Mouse (Mus musculus): ENCODE data around the gene Slk.
A peak's percentile ranks its signal among the peaks of the same experiment; 100 is the strongest.
"Not testable (repeated sequence)": the region's sequence is repeated elsewhere in the genome, so short reads cannot be mapped to it uniquely, and the experiment has no call there.

Gene Slk

DNA sequence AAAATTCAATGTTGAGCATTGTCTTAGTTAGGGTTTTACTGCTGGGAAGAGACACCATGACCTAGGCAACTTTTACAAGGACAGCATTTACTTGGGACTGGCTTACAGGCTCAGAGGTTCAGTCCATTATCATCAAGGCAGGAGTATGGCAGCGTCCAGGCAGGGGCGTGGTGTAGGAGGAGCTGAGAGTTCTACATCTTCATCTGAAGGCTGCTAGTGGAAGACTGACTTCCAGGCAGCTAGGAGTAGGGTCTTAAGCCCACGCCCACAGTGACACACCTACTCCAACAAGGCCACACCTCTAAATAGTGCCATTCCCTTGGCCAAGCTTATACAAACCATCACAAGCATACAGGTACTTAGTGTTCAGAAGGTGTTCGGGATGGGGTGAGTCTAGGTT is 7.5 kb upstream of the Slk start:
- DNase-seq (ENCODE audit: low spot score), result not testable (repeated sequence)

DNA sequence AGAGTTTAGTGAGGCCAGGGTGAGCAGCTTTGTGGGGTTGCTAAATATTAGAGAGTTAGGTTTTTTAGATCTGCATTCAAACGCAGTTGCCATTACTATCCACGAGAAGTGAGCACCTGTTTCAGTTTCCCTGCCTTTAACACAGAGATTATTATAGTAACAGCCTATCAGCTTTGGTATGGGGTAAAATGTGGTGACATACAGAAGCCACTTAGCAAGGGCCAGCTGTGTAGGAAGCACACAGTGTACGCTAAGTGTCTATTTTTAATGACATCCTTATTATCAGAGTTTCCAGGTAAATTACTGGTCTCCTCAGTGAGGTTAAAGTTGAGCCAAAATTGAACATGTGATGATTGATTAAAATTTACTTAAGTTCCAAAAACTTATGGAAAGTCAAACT is 5.8 kb upstream of the Slk start:
- DNase-seq (ENCODE audit: low spot score), result no peak

GRCm38 (mm10) chr19:47578581-47579224 is 775 bp upstream of the Slk start:
- no peak for DNase-seq (ENCODE audit: low spot score)

DNA sequence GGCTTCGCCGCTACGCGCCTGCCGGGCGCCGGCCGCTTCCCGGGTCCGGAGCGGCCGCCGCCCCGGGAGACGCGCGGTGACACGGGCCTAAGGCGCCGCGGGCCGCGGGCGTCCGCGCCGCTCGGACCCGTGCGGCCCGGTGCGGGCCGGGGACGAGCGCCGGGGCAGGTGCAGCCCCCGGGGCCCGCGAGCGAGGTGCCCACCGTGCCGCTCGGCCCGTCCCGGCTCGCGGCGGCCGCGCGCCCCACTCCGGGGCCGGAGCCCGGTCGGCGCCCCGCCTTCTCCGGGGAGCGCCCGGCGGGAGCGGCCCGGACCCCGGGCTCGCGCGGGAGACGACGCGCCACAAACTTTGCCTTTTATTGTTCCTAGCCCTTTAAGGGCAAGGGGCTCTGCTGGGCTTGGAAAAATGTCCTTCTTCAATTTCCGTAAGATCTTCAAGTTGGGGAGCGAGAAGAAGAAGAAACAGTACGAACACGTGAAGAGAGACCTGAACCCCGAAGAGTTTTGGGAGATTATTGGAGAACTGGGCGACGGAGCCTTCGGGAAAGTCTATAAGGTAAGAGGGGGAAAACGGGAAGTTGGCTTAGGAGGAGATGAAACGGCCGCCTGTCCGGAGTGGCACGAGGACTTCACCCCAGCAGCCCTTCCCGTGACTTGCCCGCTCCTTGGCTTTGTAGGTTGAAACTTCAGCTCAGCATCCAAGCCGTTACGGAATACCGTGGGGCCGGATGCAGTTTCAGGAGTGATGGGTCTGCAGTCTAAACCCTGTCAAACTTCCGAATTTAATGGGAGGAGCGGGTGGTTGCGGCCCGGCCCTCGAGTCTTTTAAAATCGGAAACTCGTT is 532 bp downstream of the Slk start:
- peak; percentile 9 for DNase-seq (ENCODE audit: low spot score)

- no peak for DNase-seq (ENCODE audit: low spot score)
Observed at GRCm38 (mm10) chr19:47585772-47586171, 6.3 kb downstream of the Slk start.

DNA sequence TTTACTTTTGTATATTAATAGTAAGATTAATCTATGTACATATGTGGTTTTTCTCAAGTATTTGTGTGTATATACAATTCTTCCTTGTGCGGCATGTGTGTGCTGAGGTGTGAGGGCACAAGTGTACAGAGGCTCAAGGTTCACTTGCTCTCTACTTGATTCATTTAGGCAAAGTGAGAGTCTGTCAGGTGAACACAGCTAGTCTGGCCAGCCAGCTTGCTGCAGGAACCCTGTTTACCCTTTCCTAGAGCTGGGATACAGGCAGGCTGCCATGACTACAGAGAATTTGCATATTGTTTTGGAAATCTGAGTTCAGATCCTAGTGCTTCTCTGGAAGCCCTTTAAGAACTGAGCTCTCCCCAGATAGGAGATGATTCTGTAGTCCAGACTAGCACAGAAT is 7.5 kb downstream of the Slk start:
- DNase-seq (ENCODE audit: low spot score), result no peak

DNA sequence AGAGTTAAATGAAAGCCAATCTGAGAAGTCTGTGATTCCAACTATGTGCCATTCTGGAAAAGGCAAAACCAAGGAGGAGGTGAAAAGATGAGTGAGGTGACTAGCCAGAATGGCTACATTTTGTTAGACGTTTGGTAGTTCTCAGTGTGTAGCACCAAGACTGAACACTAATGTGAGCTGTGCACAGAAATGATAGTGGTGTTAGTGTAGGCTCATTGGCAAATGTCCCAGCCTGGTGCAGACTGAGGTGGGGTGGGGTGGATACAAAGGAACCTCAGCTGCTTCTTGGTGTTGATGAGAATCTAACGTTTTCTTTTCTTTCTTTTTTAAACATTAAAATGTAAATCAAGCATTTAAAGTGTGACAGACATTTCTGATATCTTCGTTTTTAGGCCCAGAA is 29.0 kb downstream of the Slk start:
- no peak for DNase-seq (ENCODE audit: low spot score)

- no peak for DNase-seq (ENCODE audit: low spot score)
Observed at GRCm38 (mm10) chr19:47613442-47613841, 34.0 kb downstream of the Slk start.

DNA sequence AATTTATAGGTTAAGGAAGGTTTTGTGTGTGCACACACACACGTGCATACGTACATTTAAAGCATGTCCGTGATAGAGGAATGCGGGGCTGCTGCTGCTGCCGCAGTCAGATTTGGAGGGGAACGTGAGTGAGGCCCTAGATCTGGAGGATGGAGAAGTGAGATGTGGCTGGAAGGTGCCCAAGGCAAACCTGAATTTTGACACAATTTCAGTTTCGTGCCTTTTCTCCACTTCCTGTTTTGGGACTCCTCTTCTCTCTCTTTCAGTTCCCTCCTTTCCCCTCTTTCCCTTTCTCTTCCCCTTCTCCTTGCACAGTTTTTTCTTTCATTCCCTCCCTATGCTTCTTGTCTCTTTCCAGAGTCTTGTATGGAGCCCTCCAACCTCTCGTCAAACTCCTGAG is 42.0 kb downstream of the Slk start:
- DNase-seq (ENCODE audit: low spot score), result no peak

GRCm38 (mm10) chr19:47624940-47625711 is 45.6 kb downstream of the Slk start:
- DNase-seq (ENCODE audit: low spot score), result no peak

DNA sequence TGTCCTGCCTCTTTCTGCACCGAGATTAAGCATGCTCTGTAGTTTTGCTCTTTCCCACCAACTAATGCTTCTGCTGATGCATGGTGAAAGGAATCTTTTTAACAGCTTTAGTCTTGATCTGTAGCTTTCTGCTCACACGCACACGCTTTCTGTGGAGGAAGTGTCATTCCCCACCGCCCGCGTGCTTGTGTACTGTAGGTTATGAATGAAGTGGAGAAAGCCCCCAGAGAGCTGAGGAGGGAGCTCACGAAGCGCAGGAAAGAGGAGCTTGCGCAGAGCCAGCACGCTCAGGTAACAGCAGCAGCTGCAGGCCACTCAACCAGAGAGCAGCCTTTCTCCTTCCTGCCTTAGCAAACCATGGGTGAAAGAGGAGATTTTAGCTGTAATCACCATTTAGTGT is 48.0 kb downstream of the Slk start:
- no peak for DNase-seq (ENCODE audit: low spot score)

- DNase-seq (ENCODE audit: low spot score), result no peak
Observed at GRCm38 (mm10) chr19:47629068-47629467, 49.6 kb downstream of the Slk start.

DNA sequence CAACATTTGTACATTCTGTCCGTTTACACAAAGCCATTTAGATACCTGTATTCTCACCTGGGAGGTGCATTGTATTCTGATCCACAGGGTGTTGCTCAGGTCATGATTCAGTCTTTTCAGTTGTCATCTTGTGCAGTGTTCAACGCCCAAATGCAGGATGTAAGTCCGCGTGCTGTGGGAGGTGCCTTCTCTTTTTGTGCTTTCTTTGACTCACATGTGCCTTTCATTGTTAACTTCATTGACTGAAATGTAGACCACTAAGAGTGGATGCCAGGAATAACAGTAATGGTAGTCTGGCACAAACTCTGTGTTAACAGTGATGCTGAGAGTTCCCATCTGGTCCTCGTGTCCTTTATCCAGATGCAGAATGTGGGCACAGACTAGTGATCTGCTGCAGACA is 50.9 kb downstream of the Slk start:
- no peak for DNase-seq (ENCODE audit: low spot score)

GRCm38 (mm10) chr19:47631799-47632198 is 52.3 kb downstream of the Slk start:
- no peak for DNase-seq (ENCODE audit: low spot score)

DNA sequence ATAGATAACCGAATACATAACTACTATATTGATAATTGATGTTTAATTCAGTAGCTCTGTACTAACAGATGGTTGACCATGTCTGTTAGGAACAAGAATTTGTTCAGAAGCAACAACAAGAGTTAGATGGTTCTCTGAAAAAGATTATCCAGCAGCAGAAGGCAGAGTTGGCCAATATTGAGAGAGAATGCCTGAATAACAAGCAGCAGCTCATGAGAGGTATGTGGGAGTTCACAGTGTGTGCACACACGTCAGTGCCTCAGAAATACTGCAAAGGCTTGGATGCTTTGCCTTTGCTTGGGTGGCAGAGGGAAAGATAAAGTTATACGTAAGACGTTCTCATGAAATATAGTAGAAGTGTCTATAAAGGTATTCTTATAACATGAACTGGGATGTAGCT is 55.9 kb downstream of the Slk start:
- DNase-seq (ENCODE audit: low spot score), result no peak

GRCm38 (mm10) chr19:47643910-47644309 is 64.4 kb downstream of the Slk start:
- DNase-seq (ENCODE audit: low spot score), result no peak

GRCm38 (mm10) chr19:47645583-47645982 is 66.1 kb downstream of the Slk start:
- no peak for DNase-seq (ENCODE audit: low spot score)

- DNase-seq (ENCODE audit: low spot score), result no peak
Observed at GRCm38 (mm10) chr19:47646508-47647120, 67.1 kb downstream of the Slk start.

GRCm38 (mm10) chr19:47649071-47649470 is 69.6 kb downstream of the Slk start:
- DNase-seq (ENCODE audit: low spot score), result no peak

GRCm38 (mm10) chr19:47650366-47651159 is 71.1 kb downstream of the Slk start:
- DNase-seq (ENCODE audit: low spot score), result no peak

- DNase-seq (ENCODE audit: low spot score), result no peak
Observed at GRCm38 (mm10) chr19:47651160-47651480, 71.6 kb downstream of the Slk start.

DNA sequence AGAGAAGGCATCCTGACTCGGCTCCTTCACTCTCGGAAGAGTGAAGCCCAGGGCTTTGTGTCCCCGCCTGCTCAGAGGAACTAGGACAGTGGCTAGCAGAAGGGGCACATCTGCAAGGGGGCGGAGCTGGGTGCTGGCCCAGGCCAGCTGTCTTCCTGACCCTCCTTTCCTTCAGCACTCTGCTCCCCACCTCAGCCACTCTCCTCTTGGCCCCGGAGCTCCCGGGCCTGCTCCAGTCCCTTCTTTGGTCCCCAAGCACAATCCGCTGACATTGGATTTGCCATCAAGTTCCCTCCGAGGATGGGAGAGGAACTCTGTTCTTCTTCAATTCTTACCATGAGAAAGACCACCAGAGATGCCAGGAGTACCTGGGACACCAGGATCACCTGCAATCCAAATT is 72.8 kb downstream of the Slk start:
- no peak for DNase-seq (ENCODE audit: low spot score)
